Mouse (Mus musculus) brain, adult 10 weeks (tissue): ENCODE data around the gene Gsg1l. TPM values are rescaled to one million over a fixed set of nuclear protein-coding genes. Genes with fewer than 3 reads are reported as not detected.

ENCODE experiments used
- polyA plus RNA-seq: library from polyadenylated mRNA; stranded (reverse); fragments of 350-450 nt; fragmentation: Illumina TruSeq; extraction: RNeasy Lipid Tissue Mini Kit (QIAGEN cat#74804); gene quantifications from one replicate; pipeline ENCODE4 v1.2.3, GENCODE M21; 2015; ENCODE audit warnings: low read depth, low replicate concordance

Gsg1l gene
- polyA plus RNA-seq = 50.2 TPM

GRCm38 (mm10) chr7:126082286-126082741 lies at the start of gene Gsg1l:
TSS of gene Gsg1l (minus strand) at chr7:126082411.

Other genes with a start within 250 kb of the Gsg1l start
- gene Xpo6, start 118.1 kb upstream of the Gsg1l start, polyA plus RNA-seq = 63.4 TPM
- gene Sbk1, start 190.2 kb upstream of the Gsg1l start, polyA plus RNA-seq = 46.9 TPM